Mouse (Mus musculus) T-helper 17 cell (primary cell): Measurements from ENCODE around the gene Nthl1.
"Not testable (repeated sequence)": the region's sequence is repeated elsewhere in the genome, so short reads cannot be mapped to it uniquely, and the experiment has no call there.

ENCODE experiments used
- in situ Hi-C, 2 experiments: fragments of 300-600 bp; cut with MboI, MseI; formaldehyde crosslinking; loops; 1 replicate in 1 of 2; 2 replicates in 1 of 2; pipeline ENCODE4 v1.15.1; 2025; ENCODE audit warnings: high pct_unique_total_duplicates in 2 of 2

Nthl1 gene

DNA sequence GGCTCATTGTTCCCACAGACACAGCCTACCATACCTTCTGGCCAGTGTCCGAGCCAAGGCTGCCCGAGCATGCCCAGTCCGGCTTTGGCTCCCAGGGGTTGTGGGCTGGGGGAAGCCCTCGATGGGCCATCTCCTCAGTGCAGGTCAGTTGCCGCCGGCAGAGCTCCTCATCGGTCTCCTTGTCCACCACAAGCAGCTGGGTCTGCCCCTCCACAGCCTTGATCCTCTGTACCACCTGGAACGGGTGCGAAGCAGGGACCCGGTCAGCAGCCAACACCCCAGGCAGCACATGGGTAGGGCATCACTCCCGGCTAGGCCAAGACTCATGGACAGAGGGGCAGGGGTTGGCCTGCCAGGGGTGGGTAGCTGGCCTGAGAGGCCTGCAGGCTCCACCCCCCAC is 15.0 kb downstream of the Nthl1 start:
- in situ Hi-C loops: no loop called here

DNA sequence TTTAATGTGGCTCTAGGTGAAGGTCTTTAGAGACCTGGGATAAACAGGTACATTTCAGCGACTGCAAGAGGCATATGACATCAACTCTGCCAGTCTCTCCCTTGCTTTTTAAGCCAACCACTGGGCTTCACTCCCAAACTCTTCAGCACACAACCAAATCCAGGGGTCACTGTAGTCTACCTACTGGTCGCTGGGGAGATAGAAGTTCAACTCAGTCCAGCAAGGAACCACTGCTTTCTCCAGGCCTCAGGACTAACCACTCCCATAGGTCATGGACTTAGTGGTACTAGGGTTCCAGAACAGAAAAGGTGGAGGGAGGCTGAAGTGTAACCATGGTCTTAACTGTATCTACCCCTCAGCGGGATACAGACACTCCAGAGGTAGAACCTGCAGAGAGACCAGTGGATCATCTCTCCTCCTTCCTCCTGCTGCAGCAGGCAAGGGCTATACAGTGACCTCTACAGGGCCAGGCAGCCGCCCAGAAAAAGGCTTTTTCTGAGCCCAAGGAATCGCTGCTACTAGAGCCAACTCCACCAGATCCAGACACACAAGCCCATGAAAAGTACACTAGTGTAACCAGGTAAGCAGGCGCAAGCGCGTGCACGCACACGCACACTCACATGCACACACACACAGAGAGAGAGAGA is 16.4 kb downstream of the Nthl1 start:
- in situ Hi-C loops: no loop called here

DNA sequence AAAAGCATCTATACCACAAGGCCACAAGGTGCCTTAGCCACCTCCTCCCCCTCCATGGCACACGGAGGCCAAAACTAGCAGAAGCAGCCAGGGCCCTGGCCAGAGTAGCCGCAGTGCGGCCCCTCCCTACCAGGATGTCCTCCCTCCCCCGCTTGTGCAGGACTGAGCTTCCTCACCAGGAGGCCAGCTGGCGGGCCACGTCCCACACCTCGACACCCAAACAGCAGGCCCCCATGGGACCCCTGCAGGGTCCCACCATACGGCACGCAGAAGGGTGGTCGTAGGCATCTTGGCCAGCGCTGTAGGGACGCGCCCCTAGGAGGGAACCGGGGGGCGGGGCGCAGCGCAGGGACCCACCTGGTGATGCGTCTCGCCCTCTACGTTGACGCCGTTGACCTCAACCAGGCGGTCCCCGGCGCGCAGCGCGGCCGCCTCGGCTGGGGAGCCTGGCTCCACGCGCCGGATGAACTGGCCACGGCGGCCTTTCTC is 17.1 kb downstream of the Nthl1 start:
- in situ Hi-C loops: loop anchor here in 1 of 2 experiments (5.0 kb wide), 1 partner anchor 152 kb away; no protein-coding TSS in a partner anchor

DNA sequence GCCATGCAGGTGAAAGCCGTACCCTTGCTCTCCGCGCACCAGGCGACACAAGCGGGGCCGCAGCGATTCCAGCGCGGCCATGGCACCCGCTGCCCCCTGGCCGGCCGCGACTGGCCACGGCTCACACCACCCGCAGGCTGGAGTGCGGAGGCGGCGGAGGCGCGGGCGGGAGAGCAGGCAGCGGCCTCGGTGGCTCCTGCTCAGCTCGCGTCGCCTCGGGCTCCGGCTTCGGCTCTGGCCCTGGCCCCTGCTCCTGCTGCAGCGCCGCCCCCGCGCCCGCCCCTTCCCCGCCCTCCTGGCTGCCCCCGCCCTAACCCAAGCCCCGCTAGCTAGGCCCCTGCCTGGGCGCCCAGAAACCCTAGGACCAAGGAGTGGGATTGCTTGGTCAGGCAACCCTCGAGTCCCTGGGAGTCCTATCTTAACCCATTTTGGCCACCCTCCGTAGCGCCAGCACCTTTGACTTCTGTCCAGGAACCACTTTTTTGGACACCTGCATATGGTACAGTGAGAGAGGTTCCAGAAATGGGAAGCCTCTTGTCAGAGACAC is 17.7 kb downstream of the Nthl1 start, which contains the start of gene Slc9a3r2:
Gene Slc9a3r2, minus strand, starts transcription at position 258 of the 547 bp plus-strand sequence.
- in situ Hi-C loops: loop anchor here in 1 of 2 experiments (5.0 kb wide), 1 partner anchor 153 kb away; no protein-coding TSS in a partner anchor

DNA sequence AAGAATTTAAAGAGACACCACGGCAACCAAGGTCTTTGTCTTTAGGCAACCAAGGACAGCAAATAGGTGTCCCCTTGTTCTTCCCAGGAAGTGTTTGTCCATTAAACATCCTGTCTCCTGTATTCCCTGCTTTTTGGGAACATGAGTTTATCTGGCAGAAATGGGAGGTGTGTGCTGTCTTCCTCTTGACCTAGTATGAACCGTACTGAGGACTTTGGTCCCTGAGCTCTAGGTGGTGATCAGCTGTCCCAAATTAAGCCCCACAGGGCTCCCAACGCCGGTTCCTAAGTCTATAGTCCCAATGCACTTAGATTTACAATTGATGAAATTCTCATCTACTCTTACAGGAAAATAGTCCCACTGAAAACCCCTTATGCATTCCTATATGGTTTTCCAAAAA is 18.3 kb downstream of the Nthl1 start:
- in situ Hi-C loops: loop anchor here in 1 of 2 experiments (5.0 kb wide), 1 partner anchor 153 kb away; no protein-coding TSS in a partner anchor

DNA sequence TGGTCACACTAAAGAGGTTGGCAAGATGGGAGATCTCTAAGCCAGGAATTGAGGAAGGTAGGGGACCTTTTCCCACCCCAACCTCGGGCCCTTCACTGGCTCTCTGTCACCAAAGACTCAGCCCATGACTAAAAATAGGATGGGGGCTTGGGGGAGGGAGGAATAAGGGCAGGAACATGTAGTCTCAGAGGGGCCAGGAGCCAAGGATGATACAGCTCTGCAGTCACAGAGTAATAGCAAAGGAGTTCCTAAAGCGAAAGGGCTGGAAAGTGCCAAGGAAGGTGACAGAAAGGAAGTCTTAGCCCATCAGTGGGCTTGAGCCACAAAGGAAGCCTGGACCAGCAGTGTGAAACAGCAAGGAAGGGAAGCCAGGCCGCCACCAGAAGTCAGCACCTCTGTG is 19.4 kb downstream of the Nthl1 start:
- in situ Hi-C loops: loop anchor here in 1 of 2 experiments (5.0 kb wide), 1 partner anchor 155 kb away; no protein-coding TSS in a partner anchor

DNA sequence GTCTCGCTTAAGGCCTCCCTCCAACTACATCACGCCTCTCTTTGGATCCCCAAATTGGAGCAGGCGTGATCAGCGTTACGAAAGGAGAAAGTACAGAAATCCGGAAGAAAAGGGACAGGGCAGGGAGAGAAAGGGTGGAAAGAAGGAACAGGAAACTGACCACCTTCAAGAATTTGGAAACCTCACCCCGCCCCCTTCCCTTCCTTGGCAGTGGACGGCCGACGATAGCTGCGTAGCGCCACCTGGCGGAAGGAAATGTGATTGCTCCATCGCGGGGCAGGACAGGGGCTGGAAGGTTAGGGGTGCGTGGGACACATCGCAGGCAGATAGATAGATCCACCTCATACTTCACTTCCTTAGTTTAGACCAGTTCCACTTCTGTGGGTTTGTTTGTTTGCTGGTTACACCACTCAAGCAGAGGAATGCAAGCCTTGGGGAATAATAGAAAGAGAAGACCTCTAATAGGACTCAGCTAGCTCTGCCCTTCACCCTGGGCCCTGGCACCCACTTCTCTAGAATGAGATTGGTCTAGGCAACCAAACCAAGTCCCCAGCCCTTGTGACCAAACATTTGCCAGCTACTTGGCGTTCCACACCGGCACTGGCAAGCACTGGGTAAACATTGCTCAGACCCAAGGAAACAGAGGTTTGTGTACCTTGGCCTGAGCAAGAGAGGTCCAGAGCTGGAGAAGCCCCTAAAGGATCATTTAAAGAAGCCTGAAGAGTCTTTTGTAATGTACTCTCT is 21.7 kb downstream of the Nthl1 start:
- in situ Hi-C loops: loop anchor here in 1 of 2 experiments (5.0 kb wide), 1 partner anchor 157 kb away; no protein-coding TSS in a partner anchor

DNA sequence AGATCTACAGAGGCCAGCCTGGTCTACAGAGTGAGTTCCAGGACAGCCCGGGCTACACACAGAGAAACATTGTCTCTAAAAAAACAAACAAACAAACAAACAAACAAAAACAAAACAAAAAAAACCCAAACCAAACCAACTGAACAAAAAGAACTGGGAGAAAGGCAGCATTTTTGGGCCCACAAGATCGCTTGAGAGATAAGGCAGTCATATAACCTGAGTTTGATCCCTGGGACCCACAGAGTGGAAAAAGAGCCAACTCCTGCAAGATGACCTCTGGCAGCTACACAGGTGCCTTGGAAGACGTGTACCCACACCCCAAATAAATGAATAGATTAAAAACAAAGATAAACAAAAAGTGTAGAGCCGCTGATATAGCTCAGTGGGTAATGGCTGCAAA is 22.5 kb downstream of the Nthl1 start:
- in situ Hi-C loops: loop anchor here in 1 of 2 experiments (5.0 kb wide), 2 partner anchors 118 to 158 kb away; no protein-coding TSS in a partner anchor

DNA sequence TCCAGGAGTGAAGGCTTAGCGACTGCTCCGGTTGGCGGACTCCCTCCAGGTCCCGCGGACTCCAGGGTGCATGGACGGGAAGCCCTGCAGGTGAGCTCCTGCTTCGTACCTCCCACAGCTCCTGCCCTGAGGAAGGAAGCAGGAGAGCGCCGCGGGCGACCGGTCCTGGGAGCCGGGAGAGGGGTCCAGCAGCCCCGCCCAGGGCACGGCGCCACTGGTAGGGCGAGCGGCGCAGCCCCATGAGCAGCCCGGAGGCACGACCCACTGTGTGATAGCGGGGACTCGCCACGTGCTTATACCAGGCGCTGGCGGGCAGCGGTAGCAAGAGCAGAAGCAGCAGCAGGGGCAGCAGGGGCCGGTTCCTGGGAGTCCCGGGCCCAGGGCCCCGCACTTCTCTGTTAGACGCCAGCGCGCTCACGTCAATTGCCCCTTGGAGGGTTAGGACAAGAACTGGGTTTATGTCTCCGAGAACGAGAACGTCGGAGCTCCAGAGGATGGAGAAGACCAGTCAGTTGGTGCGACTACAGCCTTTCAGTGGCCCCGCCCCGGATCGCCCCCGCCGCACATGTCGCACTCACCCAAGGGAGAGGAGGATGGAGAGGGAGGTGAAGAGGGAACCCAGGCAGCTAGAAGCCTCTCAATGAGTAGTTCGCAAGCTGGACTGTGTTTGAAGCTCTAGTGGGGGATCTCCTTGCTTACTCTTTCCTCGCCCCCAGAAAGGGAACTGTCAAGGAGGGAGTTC is 25.7 kb downstream of the Nthl1 start, which contains the start of gene Npw:
Gene Npw, minus strand, starts transcription at position 441 of the 742 bp plus-strand sequence.
- in situ Hi-C loops: loop anchor here in 1 of 2 experiments (5.0 kb wide), 1 partner anchor 121 kb away; no protein-coding TSS in a partner anchor

DNA sequence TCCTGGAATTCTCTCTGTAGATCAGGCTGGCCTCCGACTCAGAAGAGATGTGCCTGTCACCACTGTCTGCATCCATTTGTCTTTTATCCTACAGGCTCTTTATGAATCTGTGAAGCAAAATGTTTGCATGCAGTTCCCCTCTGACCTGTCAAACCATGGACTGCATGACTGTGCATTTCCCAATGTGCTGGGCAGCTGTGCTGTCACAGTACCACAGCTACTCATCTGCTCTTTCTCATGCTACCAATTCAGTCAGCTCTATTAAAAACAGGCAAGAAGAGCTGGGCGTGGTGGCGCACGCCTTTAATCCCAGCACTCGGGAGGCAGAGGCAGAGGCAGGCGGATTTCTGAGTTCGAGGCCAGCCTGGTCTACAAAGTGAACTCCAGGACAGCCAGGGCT is 34.5 kb downstream of the Nthl1 start:
- in situ Hi-C loops: not testable (repeated sequence)

DNA sequence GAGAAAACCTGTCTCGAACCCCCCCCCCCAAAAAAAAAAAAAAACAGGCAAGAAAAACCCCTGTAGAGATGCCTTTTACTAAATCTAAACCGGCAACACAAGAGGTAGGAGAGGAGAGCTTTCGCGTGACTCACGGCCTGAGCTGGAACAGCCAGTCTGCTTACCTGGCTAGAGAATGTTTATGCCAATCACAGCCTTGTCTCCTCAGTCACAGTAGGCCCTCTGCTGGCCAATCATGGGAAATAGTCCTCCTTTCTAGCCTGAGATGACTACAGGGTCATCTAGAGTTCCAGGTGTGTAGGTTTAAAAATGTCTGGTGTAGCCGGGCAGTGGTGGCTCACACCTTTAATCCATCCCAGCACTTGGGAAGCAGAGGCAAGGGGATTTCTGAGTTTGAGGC is 34.9 kb downstream of the Nthl1 start:
- in situ Hi-C loops: no loop called here

DNA sequence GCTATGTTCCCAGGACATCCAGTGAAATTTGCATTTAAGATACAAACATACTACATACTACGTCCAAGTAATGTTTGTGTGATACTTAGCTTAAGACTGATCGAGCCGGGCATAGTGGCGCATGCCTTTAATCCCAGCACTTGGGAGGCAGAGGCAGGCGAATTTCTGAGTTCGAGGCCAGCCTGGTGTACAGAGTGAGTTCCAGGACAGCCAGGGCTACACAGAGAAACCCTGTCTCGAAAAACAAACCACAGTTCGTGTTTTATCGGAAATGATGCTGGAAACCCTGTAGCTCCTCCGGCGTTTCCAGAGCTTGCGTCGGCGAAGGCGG is 36.7 kb downstream of the Nthl1 start:
- in situ Hi-C loops: not testable (repeated sequence)

DNA sequence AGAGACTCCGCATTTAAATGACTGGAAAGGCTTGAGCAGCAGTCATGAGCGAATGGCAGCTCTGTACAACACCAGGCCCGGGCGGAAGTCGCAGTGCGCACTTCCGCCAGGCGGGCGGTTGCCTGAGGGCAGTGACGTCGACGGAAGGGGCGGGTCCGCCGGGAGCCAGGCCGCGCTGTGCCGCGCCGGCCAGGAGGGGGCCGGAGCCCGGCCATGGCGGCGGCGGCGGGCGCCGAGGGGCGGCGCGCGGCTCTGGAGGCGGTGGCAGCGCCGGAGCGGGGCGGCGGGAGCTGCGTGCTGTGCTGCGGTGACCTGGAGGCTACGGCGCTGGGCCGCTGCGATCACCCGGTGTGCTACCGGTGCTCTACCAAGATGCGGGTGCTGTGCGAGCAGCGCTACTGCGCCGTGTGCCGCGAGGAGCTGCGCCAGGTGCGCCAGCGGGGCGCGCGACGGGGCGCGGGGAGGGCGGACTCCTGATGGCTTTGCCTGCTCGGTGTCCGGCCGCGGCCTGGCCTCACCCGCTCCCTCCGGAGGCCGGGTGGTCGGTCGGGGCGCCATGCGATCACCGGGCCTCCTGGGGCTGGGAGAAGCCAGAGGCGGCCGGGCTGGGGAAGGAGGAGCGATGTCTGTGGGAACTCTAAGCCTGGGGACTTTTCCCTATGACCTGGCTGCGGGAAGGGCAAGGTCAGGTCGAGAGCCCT is 37.2 kb downstream of the Nthl1 start, which contains the start of gene Zfp598:
Gene Zfp598, plus strand, starts transcription at position 143 of the 701 bp plus-strand sequence.
- in situ Hi-C loops: no loop called here

DNA sequence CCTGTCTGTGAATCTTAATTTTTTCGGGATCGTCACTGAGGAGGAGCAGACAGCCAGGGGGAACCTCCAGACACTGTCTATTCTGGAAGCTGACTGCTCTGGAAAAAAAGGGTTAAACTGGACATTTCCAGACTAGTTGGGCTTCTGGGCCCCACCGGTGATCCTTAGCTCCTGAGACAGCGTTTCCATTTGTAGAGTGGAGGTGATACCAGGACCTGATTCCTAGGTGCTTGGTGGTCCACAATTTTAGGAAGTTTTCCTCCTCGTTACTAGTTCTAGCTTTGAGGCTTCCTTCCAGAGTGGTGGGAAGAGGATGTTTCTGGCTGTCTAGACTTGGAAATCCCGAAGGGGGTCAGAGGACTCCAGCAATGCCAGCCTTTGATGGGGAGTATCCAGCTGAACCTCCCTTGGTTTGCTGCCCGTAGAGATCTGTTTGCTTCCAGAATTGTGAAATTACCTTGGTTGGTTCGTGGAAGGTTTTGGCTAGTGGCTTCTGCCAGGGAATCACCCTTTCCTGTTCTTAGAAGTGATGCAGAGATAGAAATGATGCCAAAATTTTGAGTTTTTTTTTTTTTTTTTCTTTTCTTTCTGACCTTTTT is 37.9 kb downstream of the Nthl1 start:
- in situ Hi-C loops: no loop called here

DNA sequence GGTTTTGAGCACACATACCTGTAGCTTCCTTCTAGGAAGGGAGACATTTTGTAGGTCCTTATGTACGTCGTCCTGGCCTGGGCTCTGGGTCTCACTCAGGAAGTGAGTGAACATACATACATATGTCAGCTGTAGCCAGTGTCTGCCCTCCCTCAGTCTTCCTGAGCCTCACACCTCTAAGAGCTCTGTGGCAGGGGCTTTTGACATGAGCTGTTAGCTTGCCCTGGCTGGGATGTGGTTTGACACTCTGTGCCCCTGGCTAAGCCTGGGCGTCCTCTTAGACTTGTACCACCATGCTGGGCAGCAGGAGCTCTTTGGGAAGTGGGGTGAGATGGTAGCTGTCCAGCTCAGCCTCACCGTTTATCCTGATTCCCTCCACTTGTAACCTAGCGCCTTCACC is 38.9 kb downstream of the Nthl1 start:
- in situ Hi-C loops: no loop called here

DNA sequence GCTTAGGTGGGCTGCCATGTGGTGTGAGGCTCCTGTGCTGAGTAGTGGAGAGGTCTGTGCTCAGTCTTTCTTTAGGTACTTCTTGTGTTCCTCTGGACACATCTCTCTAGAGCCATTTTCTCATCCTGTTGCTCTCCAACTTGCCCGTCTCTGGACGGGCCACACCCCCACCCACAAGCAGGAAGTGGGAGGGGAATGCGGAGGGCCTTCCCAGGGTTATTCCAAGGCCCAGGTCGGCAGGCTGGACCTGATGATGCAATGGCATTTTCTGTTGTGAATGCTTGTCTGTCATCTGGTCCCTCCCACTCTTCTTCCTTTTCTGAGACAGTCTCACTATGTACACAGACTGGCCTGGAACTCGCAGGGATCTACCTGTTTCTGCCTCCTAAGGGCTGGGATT is 39.7 kb downstream of the Nthl1 start:
- in situ Hi-C loops: no loop called here

DNA sequence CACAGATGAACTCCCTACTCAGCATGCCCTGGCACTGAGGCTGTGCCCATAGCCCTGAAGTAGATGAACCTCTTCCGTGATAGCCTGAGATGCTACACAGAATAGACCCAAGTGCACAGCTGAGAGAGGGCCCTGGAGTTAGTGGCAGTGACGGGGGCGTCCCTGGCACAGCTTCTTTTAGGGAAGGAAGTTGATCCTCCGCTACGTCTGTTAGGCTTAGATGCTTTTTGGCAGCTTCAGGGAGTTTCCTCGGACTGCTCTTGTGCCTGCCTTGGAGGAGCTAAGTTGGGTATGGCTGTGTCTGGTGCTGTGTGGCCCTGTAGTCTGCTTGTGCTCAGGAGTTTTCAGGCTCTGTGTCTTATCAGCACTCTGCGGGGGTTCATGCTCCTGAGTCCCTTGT is 41.8 kb downstream of the Nthl1 start:
- in situ Hi-C loops: no loop called here

DNA sequence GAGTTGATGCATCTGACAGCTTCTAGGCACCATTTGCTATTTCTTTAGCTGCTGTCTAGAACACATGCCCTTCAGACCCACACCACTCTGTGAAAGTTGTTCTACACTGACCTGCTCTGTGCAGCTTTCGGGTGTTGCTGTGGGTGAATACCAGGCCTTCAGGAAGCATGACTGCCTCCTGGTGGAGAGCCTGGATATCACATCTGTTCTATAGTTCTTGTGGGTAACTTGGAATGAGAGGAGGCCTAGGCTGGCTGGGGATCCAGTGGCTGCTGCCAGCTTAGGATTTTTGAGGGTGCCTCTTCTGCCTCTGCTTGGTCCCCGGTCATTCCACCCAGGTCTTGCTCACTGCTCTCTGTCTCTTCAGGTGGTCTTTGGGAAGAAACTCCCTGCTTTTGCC is 43.7 kb downstream of the Nthl1 start:
- in situ Hi-C loops: no loop called here

DNA sequence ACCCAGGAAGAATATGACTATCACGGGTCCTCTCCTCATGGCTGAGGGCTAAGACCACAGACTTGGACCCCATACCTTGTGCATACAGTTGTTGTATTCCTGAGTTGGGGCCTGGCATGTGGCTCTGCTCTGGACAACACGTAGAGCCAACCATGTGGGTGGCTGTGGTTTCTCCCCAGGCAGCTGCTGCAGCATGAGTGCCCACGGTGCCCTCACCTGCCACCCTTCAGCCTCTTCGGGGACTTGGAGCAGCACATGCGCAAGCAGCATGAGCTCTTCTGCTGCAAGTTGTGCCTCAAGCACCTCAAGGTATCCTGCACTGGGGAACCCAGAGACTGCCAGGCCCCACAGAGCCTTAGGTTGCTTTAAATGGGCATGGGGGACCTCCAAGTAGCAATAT is 44.4 kb downstream of the Nthl1 start:
- in situ Hi-C loops: no loop called here

DNA sequence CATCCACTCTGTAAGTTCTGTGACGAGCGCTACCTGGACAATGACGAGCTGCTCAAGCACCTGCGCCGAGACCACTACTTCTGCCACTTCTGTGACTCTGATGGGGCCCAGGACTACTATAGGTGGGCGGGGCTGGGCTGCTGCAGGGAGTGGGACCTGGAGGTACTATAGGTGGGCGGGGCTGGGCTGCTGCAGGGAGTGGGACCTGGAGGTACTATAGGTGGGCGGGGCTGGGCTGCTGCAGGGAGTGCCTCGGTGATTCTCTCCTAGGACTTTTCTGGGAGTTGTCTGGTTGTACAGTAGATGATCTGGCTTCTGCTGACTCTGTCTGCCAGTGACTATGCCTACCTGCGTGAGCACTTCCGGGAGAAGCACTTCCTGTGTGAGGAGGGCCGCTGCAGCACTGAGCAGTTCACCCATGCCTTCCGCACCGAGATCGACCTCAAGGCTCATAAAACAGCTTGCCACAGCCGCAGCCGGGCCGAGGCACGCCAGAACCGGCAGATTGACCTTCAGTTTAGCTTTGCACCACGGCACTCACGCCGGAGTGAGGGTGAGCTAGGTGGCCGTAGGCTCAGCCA is 45.1 kb downstream of the Nthl1 start:
- in situ Hi-C loops: no loop called here
